Mouse (Mus musculus) forebrain, embryonic 12.5 days (tissue): Measurements from ENCODE around the gene Nxf1. TPM values are rescaled to one million over a fixed set of nuclear protein-coding genes. Genes with fewer than 3 reads are reported as not detected.
"Not testable (repeated sequence)": the region's sequence is repeated elsewhere in the genome, so short reads cannot be mapped to it uniquely, and the experiment has no call there.

Experiments
- ATAC-seq: fragments of 200-750 bp; cut with Nextera tagmentation; 2 replicates; pipeline ENCODE4 v1.8.0; 2017; ENCODE audit warnings: moderate TSS enrichment; ENCODE audit not compliant: low FRiP score
- H3K27ac ChIP-seq: fragments of 300-500 bp; sonication (generic); 2 replicates; pipeline ENCODE4 v1.5.1; 2016; ENCODE audit warnings: mild to moderate bottlenecking
- H3K27me3 ChIP-seq: fragments of 300-500 bp; sonication (generic); 2 replicates; pipeline ENCODE4 v1.6.1; 2016; ENCODE audit warnings: mild to moderate bottlenecking
- H3K36me3 ChIP-seq: fragments of 300-500 bp; sonication (generic); replicated peaks from 2 replicates; pipeline ENCODE4 v1.6.1; 2016; ENCODE audit warnings: mild to moderate bottlenecking
- H3K4me1 ChIP-seq: fragments of 300-500 bp; sonication (generic); 2 replicates; pipeline ENCODE4 v1.6.1; 2016
- H3K4me2 ChIP-seq: fragments of 300-500 bp; sonication (generic); 2 replicates; pipeline ENCODE4 v1.6.1; 2016; ENCODE audit warnings: mild to moderate bottlenecking, moderate library complexity
- H3K4me3 ChIP-seq: fragments of 300-500 bp; sonication (generic); replicated peaks from 2 replicates; pipeline ENCODE4 v1.5.1; 2016; ENCODE audit warnings: mild to moderate bottlenecking
- H3K9ac ChIP-seq: fragments of 300-500 bp; sonication (generic); 2 replicates; pipeline ENCODE4 v1.6.1; 2016; ENCODE audit warnings: mild to moderate bottlenecking
- H3K9me3 ChIP-seq: fragments of 300-500 bp; sonication (generic); 2 replicates; pipeline ENCODE4 v1.6.1; 2016
- WGBS: fragments of 180-500 bp; shearing (Covaris S2); methylation state at CpG from one replicate; pipeline ENCODE4 v1.1.7; 2016; 5-methylcytosine and 5-hydroxymethylcytosine counted together
- polyA plus RNA-seq: library from polyadenylated mRNA; unstranded; fragments of >200 nt; fragmentation: Nextera tagmentation; extraction: Ambion mirVana; gene quantifications from 2 replicates; pipeline ENCODE4 v1.2.1, GENCODE M21; 2016

The Nxf1 gene
- polyA plus RNA-seq, 1 experiment from 2014 or later = 206 TPM

GRCm38 (mm10) chr19:8727495-8728114, 29.3 kb upstream of the Nxf1 start:
- H3K4me1 ChIP-seq = peaks cover 20% of the 10 kb centered on the region
- H3K27ac ChIP-seq = no peak overlapping the region
- WGBS = 30% methylated on average over 5 of the region's 5 CpGs
- H3K4me3 ChIP-seq = no peak overlapping the region
- no peak for ATAC-seq
- no peak overlapping the region for H3K4me2 ChIP-seq
- peaks cover 29% of the 10 kb centered on the region for H3K36me3 ChIP-seq
- no peaks in the 10 kb centered on the region for H3K27me3 ChIP-seq
- no peaks in the 10 kb centered on the region for H3K9me3 ChIP-seq
- no peak overlapping the region for H3K9ac ChIP-seq

GRCm38 (mm10) chr19:8728335-8729099, 28.4 kb upstream of the Nxf1 start:
- not testable (repeated sequence) for ATAC-seq, H3K9ac ChIP-seq, H3K4me2 ChIP-seq, H3K9me3 ChIP-seq, H3K27ac ChIP-seq, H3K27me3 ChIP-seq, H3K4me3 ChIP-seq
- H3K4me1 ChIP-seq = peaks cover 20% of the 10 kb centered on the region
- WGBS = 49% methylated on average over 3 of the region's 3 CpGs
- H3K36me3 ChIP-seq = peaks cover 29% of the 10 kb centered on the region

- Histone ChIP-seq H3K4me3 (no peak overlapping the region), H3K4me1 (peaks cover 10% of the 10 kb centered on the region), H3K27ac (no peak overlapping the region), H3K9me3 (no peaks in the 10 kb centered on the region), H3K4me2 (no peak overlapping the region), H3K36me3 (peaks cover 18% of the 10 kb centered on the region), H3K9ac (no peak overlapping the region), H3K27me3 (no peaks in the 10 kb centered on the region)
- WGBS = 64% methylated on average over 3 of the region's 3 CpGs
- no peak for ATAC-seq
Observed at GRCm38 (mm10) chr19:8734334-8734733, 22.5 kb upstream of the Nxf1 start.

GRCm38 (mm10) chr19:8735389-8736159, 21.3 kb upstream of the Nxf1 start, which contains the start of gene Wdr74:
Gene Wdr74 (plus strand): TSS chr19:8735827.
- Histone ChIP-seq H3K9ac (peak within 1 kb of the TSS; percentile 78), H3K9me3 (no peaks in the 10 kb centered on the region), H3K27me3 (no peaks in the 10 kb centered on the region), H3K27ac (peak within 1 kb of the TSS; percentile 62), H3K4me3 (peak within 1 kb of the TSS; percentile 85), H3K4me1 (peaks cover 14% of the 10 kb centered on the region), H3K36me3 (peaks cover 30% of the 10 kb centered on the region), H3K4me2 (peak within 1 kb of the TSS; percentile 93)
- under 1% methylated on average over 32 of the region's 32 CpGs for WGBS
- ATAC-seq = peak; percentile 95

- Histone ChIP-seq H3K4me3 (peak overlapping the region; percentile 85), H3K27ac (peak overlapping the region; percentile 53; the same call in 1 of the 2 replicates), H3K4me1 (peaks cover 19% of the 10 kb centered on the region), H3K9ac (peak overlapping the region; percentile 78), H3K27me3 (no peaks in the 10 kb centered on the region), H3K36me3 (peaks cover 33% of the 10 kb centered on the region), H3K4me2 (peak overlapping the region; percentile 93), H3K9me3 (no peaks in the 10 kb centered on the region)
- WGBS = 2% methylated on average over 11 of the region's 11 CpGs
- no peak; the same call in 1 of the 2 replicates for ATAC-seq
Observed at GRCm38 (mm10) chr19:8736160-8736467, 20.8 kb upstream of the Nxf1 start.

- Histone ChIP-seq H3K27ac (no peak overlapping the region), H3K4me2 (no peak overlapping the region), H3K27me3 (no peaks in the 10 kb centered on the region), H3K9me3 (no peaks in the 10 kb centered on the region), H3K9ac (no peak overlapping the region), H3K36me3 (peaks cover 47% of the 10 kb centered on the region), H3K4me1 (peaks cover 33% of the 10 kb centered on the region), H3K4me3 (no peak overlapping the region)
- WGBS = 91% methylated on average over 7 of the region's 7 CpGs
- ATAC-seq = no peak
Observed at GRCm38 (mm10) chr19:8738911-8739310, 18.0 kb upstream of the Nxf1 start.

- Histone ChIP-seq H3K36me3 (peaks cover 52% of the 10 kb centered on the region), H3K27ac (no peak overlapping the region), H3K27me3 (no peaks in the 10 kb centered on the region), H3K4me2 (no peak overlapping the region), H3K4me3 (no peak overlapping the region), H3K4me1 (peaks cover 33% of the 10 kb centered on the region), H3K9ac (no peak overlapping the region), H3K9me3 (no peaks in the 10 kb centered on the region)
- 92% methylated on average over 6 of the region's 6 CpGs for WGBS
- ATAC-seq = no peak
Observed at GRCm38 (mm10) chr19:8739646-8740045, 17.2 kb upstream of the Nxf1 start.

GRCm38 (mm10) chr19:8740603-8741002, 16.3 kb upstream of the Nxf1 start, which contains the start of gene 1700092M07Rik:
Gene 1700092M07Rik (plus strand): TSS chr19:8740718.
- H3K4me3 ChIP-seq = peak within 1 kb of the TSS; percentile 79
- 68% methylated on average over 14 of the region's 14 CpGs for WGBS
- peak within 1 kb of the TSS; percentile 88 for H3K9ac ChIP-seq
- H3K36me3 ChIP-seq = peaks cover 62% of the 10 kb centered on the region
- H3K4me1 ChIP-seq = peaks cover 33% of the 10 kb centered on the region
- no peak for ATAC-seq
- no peaks in the 10 kb centered on the region for H3K27me3 ChIP-seq
- no peaks in the 10 kb centered on the region for H3K9me3 ChIP-seq
- H3K27ac ChIP-seq = peak within 1 kb of the TSS; percentile 90
- H3K4me2 ChIP-seq = peak within 1 kb of the TSS; percentile 92

GRCm38 (mm10) chr19:8741243-8741869, 15.5 kb upstream of the Nxf1 start, which contains the start of gene Stx5a:
Gene Stx5a (plus strand): TSS chr19:8741413.
- peak; percentile 98 for ATAC-seq
- under 1% methylated on average over 36 of the region's 36 CpGs for WGBS
- peak within 1 kb of the TSS; percentile 92 for H3K4me2 ChIP-seq
- peak within 1 kb of the TSS; percentile 90 for H3K27ac ChIP-seq
- H3K4me1 ChIP-seq = peaks cover 30% of the 10 kb centered on the region
- peak within 1 kb of the TSS; percentile 79 for H3K4me3 ChIP-seq
- H3K9me3 ChIP-seq = no peaks in the 10 kb centered on the region
- peaks cover 69% of the 10 kb centered on the region for H3K36me3 ChIP-seq
- peak within 1 kb of the TSS; percentile 88 for H3K9ac ChIP-seq
- H3K27me3 ChIP-seq = no peaks in the 10 kb centered on the region

GRCm38 (mm10) chr19:8742176-8742575, 14.7 kb upstream of the Nxf1 start:
- peak overlapping the region; percentile 59 for H3K27ac ChIP-seq
- peak overlapping the region; percentile 92 for H3K4me2 ChIP-seq
- peak overlapping the region; percentile 79 for H3K4me3 ChIP-seq
- H3K4me1 ChIP-seq = peaks cover 25% of the 10 kb centered on the region
- no peaks in the 10 kb centered on the region for H3K9me3 ChIP-seq
- peaks cover 77% of the 10 kb centered on the region for H3K36me3 ChIP-seq
- ATAC-seq = no peak
- 18% methylated on average over 14 of the region's 14 CpGs for WGBS
- H3K9ac ChIP-seq = peak overlapping the region; percentile 88
- no peaks in the 10 kb centered on the region for H3K27me3 ChIP-seq

- Histone ChIP-seq H3K9me3 (no peaks in the 10 kb centered on the region), H3K27ac (no peak overlapping the region), H3K9ac (no peak overlapping the region), H3K4me1 (peaks cover 21% of the 10 kb centered on the region), H3K36me3 (peaks cover 81% of the 10 kb centered on the region), H3K4me3 (no peak overlapping the region), H3K27me3 (no peaks in the 10 kb centered on the region), H3K4me2 (no peak overlapping the region)
- no peak for ATAC-seq
- 100% methylated on average over 1 of the region's 1 CpGs for WGBS
Observed at GRCm38 (mm10) chr19:8745382-8745781, 11.5 kb upstream of the Nxf1 start.

- no peak overlapping the region for H3K4me2 ChIP-seq
- H3K9me3 ChIP-seq = no peaks in the 10 kb centered on the region
- H3K4me1 ChIP-seq = peaks cover 10% of the 10 kb centered on the region
- 63% methylated on average over 2 of the region's 2 CpGs for WGBS
- ATAC-seq = no peak
- H3K27me3 ChIP-seq = no peaks in the 10 kb centered on the region
- H3K4me3 ChIP-seq = no peak overlapping the region
- H3K36me3 ChIP-seq = peaks cover 95% of the 10 kb centered on the region
- no peak overlapping the region for H3K27ac ChIP-seq
- H3K9ac ChIP-seq = no peak overlapping the region
Observed at GRCm38 (mm10) chr19:8747368-8747767, 9.5 kb upstream of the Nxf1 start.
